Mouse (Mus musculus): ENCODE measurements around the gene Elavl3. TPM values are rescaled to one million over a fixed set of nuclear protein-coding genes. Genes with fewer than 3 reads are reported as not detected.

Elavl3 gene
- polyA plus RNA-seq, 1 experiment = not detected

GRCm38 (mm10) chr9:22051161-22051957, 464 bp downstream of the Elavl3 start:
- Histone ChIP-seq H3K27me3 (ENCODE audit: control insufficient read depth, insufficient read depth, low read length) (peaks cover 23% of the 10 kb centered on the region), H3K4me3 (ENCODE audit: extremely low read depth, insufficient read depth, insufficient read length) (peak overlapping the region; percentile 5; the same call in 1 of the 2 replicates), H3K36me3 (ENCODE audit: control insufficient read depth, insufficient read depth, low read length) (no peaks in the 10 kb centered on the region), H3K27ac (ENCODE audit: insufficient read depth, low read length) (no peak overlapping the region), H3K4me1 (ENCODE audit: control insufficient read depth, insufficient read depth, insufficient read length) (peaks cover 16% of the 10 kb centered on the region)
- WGBS = 4% methylated on average over 63 of the region's 67 CpGs
- no peak for DNase-seq (ENCODE audit: low read depth in 1 of 2, low spot score in 2 of 2)
- TF ChIP-seq POLR2A (IDR thresholded peaks at IDR 0.05; ENCODE audit: low read depth, low read length) = no peak
- no peak for TF ChIP-seq CTCF (IDR thresholded peaks at IDR 0.05; ENCODE audit: extremely low read depth, insufficient read depth, insufficient read length, insufficient replicate concordance)

GRCm38 (mm10) chr9:22050351-22050889, 1.4 kb downstream of the Elavl3 start:
- no peak for DNase-seq (ENCODE audit: low read depth in 1 of 2, low spot score in 2 of 2)
- 3% methylated on average over 41 of the region's 43 CpGs for WGBS
- TF ChIP-seq CTCF (IDR thresholded peaks at IDR 0.05; ENCODE audit: extremely low read depth, insufficient read depth, insufficient read length, insufficient replicate concordance) (no peak), POLR2A (IDR thresholded peaks at IDR 0.05; ENCODE audit: low read depth, low read length) (no peak)
- Histone ChIP-seq H3K36me3 (ENCODE audit: control insufficient read depth, insufficient read depth, low read length) (no peaks in the 10 kb centered on the region), H3K27me3 (ENCODE audit: control insufficient read depth, insufficient read depth, low read length) (peaks cover 23% of the 10 kb centered on the region), H3K4me1 (ENCODE audit: control insufficient read depth, insufficient read depth, insufficient read length) (peaks cover 16% of the 10 kb centered on the region), H3K4me3 (ENCODE audit: extremely low read depth, insufficient read depth, insufficient read length) (no peak overlapping the region), H3K27ac (ENCODE audit: insufficient read depth, low read length) (no peak overlapping the region)

GRCm38 (mm10) chr9:22049721-22050270, 2.0 kb downstream of the Elavl3 start:
- no peak overlapping the region for H3K4me3 ChIP-seq (ENCODE audit: extremely low read depth, insufficient read depth, insufficient read length)

GRCm38 (mm10) chr9:22049315-22049714, 2.5 kb downstream of the Elavl3 start:
- no peak overlapping the region for H3K27ac ChIP-seq (ENCODE audit: insufficient read depth, low read length)
- no peak for TF ChIP-seq POLR2A (IDR thresholded peaks at IDR 0.05; ENCODE audit: low read depth, low read length)
- no peak for TF ChIP-seq CTCF (IDR thresholded peaks at IDR 0.05; ENCODE audit: extremely low read depth, insufficient read depth, insufficient read length, insufficient replicate concordance)
- WGBS = 78% methylated on average over 11 of the region's 11 CpGs
- no peaks in the 10 kb centered on the region for H3K36me3 ChIP-seq (ENCODE audit: control insufficient read depth, insufficient read depth, low read length)
- no peak overlapping the region for H3K4me3 ChIP-seq (ENCODE audit: extremely low read depth, insufficient read depth, insufficient read length)
- peaks cover 21% of the 10 kb centered on the region for H3K27me3 ChIP-seq (ENCODE audit: control insufficient read depth, insufficient read depth, low read length)
- no peak for DNase-seq (ENCODE audit: low read depth in 1 of 2, low spot score in 2 of 2)
- peaks cover 11% of the 10 kb centered on the region for H3K4me1 ChIP-seq (ENCODE audit: control insufficient read depth, insufficient read depth, insufficient read length)

More at GRCm38 (mm10) chr9:22049721-22050270, 2.0 kb downstream of the Elavl3 start:
- peaks cover 16% of the 10 kb centered on the region for H3K4me1 ChIP-seq (ENCODE audit: control insufficient read depth, insufficient read depth, insufficient read length)
- 67% methylated on average over 4 of the region's 4 CpGs for WGBS
- H3K27me3 ChIP-seq (ENCODE audit: control insufficient read depth, insufficient read depth, low read length) = peaks cover 23% of the 10 kb centered on the region
- TF ChIP-seq CTCF (IDR thresholded peaks at IDR 0.05; ENCODE audit: extremely low read depth, insufficient read depth, insufficient read length, insufficient replicate concordance) (no peak), POLR2A (IDR thresholded peaks at IDR 0.05; ENCODE audit: low read depth, low read length) (no peak)
- no peak overlapping the region for H3K27ac ChIP-seq (ENCODE audit: insufficient read depth, low read length)
- DNase-seq (ENCODE audit: low read depth in 1 of 2, low spot score in 2 of 2) = no peak
- no peaks in the 10 kb centered on the region for H3K36me3 ChIP-seq (ENCODE audit: control insufficient read depth, insufficient read depth, low read length)

- H3K27ac ChIP-seq (ENCODE audit: insufficient read depth, low read length) = no peak overlapping the region
- peaks cover 20% of the 10 kb centered on the region for H3K27me3 ChIP-seq (ENCODE audit: control insufficient read depth, insufficient read depth, low read length)
- 60% methylated on average over 9 of the region's 9 CpGs for WGBS
- no peaks in the 10 kb centered on the region for H3K36me3 ChIP-seq (ENCODE audit: control insufficient read depth, insufficient read depth, low read length)
- no peak overlapping the region for H3K4me3 ChIP-seq (ENCODE audit: extremely low read depth, insufficient read depth, insufficient read length)
- TF ChIP-seq POLR2A (IDR thresholded peaks at IDR 0.05; ENCODE audit: low read depth, low read length) (no peak), CTCF (IDR thresholded peaks at IDR 0.05; ENCODE audit: extremely low read depth, insufficient read depth, insufficient read length, insufficient replicate concordance) (no peak)
- DNase-seq (ENCODE audit: low read depth in 1 of 2, low spot score in 2 of 2) = no peak
- peaks cover 11% of the 10 kb centered on the region; the same call in 1 of the 2 replicates for H3K4me1 ChIP-seq (ENCODE audit: control insufficient read depth, insufficient read depth, insufficient read length)
Measured at GRCm38 (mm10) chr9:22047329-22047728, 4.5 kb downstream of the Elavl3 start.

GRCm38 (mm10) chr9:22041832-22042231, 10.0 kb downstream of the Elavl3 start:
- Histone ChIP-seq H3K4me3 (ENCODE audit: extremely low read depth, insufficient read depth, insufficient read length) (no peak overlapping the region), H3K4me1 (ENCODE audit: control insufficient read depth, insufficient read depth, insufficient read length) (no peaks in the 10 kb centered on the region), H3K27me3 (ENCODE audit: control insufficient read depth, insufficient read depth, low read length) (no peaks in the 10 kb centered on the region), H3K27ac (ENCODE audit: insufficient read depth, low read length) (no peak overlapping the region), H3K36me3 (ENCODE audit: control insufficient read depth, insufficient read depth, low read length) (no peaks in the 10 kb centered on the region)
- DNase-seq (ENCODE audit: low read depth in 1 of 2, low spot score in 2 of 2) = no peak
- no peak for TF ChIP-seq CTCF (IDR thresholded peaks at IDR 0.05; ENCODE audit: extremely low read depth, insufficient read depth, insufficient read length, insufficient replicate concordance)
- 67% methylated on average over 2 of the region's 2 CpGs for WGBS

All from spleen, adult 2 months (tissue).